Mouse (Mus musculus) heart, embryonic 16.5 days (tissue): Measurements from ENCODE around the gene Cetn3. TPM values are rescaled to one million over a fixed set of nuclear protein-coding genes. Genes with fewer than 3 reads are reported as not detected.

Source experiments
- ATAC-seq: fragments of 200-750 bp; cut with Nextera tagmentation; replicated peaks from 2 replicates; pipeline ENCODE4 v1.8.0; 2017; ENCODE audit warnings: moderate number of reproducible peaks; ENCODE audit not compliant: insufficient read depth, low FRiP score; ENCODE audit errors: extremely low read depth
- H3K27ac ChIP-seq: fragments of 300-500 bp; sonication (generic); 2 replicates; pipeline ENCODE4 v1.5.1; 2014; ENCODE audit warnings: mild to moderate bottlenecking, low read length, control low read depth, moderate library complexity
- H3K27me3 ChIP-seq: fragments of 300-500 bp; sonication (generic); 2 replicates; pipeline ENCODE4 v1.6.1; 2014; ENCODE audit warnings: low read length, mixed read lengths; ENCODE audit not compliant: control insufficient read depth, insufficient read depth
- H3K36me3 ChIP-seq: fragments of 300-500 bp; sonication (generic); 2 replicates; pipeline ENCODE4 v1.6.1; 2014; ENCODE audit not compliant: control insufficient read depth, insufficient read depth
- H3K4me1 ChIP-seq: fragments of 300-500 bp; sonication (generic); 2 replicates; pipeline ENCODE4 v1.6.1; 2014; ENCODE audit warnings: low read length, mixed read lengths; ENCODE audit not compliant: control insufficient read depth, insufficient read depth
- H3K4me2 ChIP-seq: fragments of 300-500 bp; sonication (generic); 2 replicates; pipeline ENCODE4 v1.6.1; 2014; ENCODE audit warnings: low read depth, mild to moderate bottlenecking, control low read depth, low read length
- H3K4me3 ChIP-seq: fragments of 300-500 bp; sonication (generic); 2 replicates; pipeline ENCODE4 v1.5.1; 2014; ENCODE audit warnings: mild to moderate bottlenecking, control low read depth, low read length
- H3K9ac ChIP-seq: fragments of 300-500 bp; sonication (generic); 2 replicates; pipeline ENCODE4 v1.6.1; 2014; ENCODE audit warnings: low read length, control low read depth
- H3K9me3 ChIP-seq: fragments of 300-500 bp; sonication (generic); replicated peaks from 2 replicates; pipeline ENCODE4 v1.6.1; 2016; ENCODE audit warnings: low read length; ENCODE audit not compliant: control insufficient read depth
- WGBS: fragments of 180-500 bp; shearing (Covaris S2); extraction: QIAGEN DNeasy Blood & Tissue Kit; methylation state at CpG from one replicate; pipeline ENCODE4 v1.1.7; 2014; 5-methylcytosine and 5-hydroxymethylcytosine counted together
- polyA plus RNA-seq: library from polyadenylated mRNA; unstranded; fragments of >200 nt; fragmentation: Nextera tagmentation; extraction: Ambion mirVana; gene quantifications from 2 replicates; pipeline ENCODE4 v1.2.1, GENCODE M21; 2015

The Cetn3 gene
- polyA plus RNA-seq, 1 experiment from 2014 or later = 198 TPM

DNA sequence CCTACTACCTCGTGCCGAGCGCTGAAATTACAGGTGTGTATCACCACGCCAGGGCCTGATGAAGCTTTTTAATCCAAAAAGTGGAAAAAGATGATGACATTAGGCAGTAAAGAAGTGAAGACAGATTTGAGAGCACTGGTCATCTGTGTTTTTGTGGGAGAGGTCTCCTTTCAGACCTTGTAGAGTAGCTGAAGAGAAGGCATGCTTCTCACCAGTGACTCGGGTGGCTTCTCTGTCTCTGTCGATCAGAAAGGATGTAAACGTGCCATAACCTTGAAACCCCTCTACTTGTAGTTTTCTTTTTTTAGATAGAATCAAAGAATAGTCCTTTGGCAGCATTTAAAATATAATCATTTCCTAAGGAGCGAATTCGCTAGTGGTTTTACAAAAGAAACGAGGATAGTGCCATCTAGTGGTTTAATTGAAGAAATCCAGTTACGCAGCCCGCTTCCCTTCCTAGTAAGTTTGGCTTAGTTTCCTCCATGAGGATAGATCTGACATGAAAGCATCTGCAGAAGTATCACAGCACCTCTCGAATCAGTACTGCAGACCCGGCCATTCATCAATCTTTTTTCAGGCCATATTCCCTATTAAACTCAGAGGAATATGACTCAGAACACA lies 21.2 kb upstream of the Cetn3 start:
- no peak for ATAC-seq
- 31% methylated on average over 14 of the region's 14 CpGs for WGBS
- Histone ChIP-seq H3K4me3 (no peak overlapping the region), H3K27ac (no peak overlapping the region), H3K9ac (no peak overlapping the region), H3K36me3 (no peaks in the 10 kb centered on the region), H3K4me2 (no peak overlapping the region), H3K9me3 (no peaks in the 10 kb centered on the region), H3K27me3 (no peaks in the 10 kb centered on the region), H3K4me1 (no peaks in the 10 kb centered on the region)

DNA sequence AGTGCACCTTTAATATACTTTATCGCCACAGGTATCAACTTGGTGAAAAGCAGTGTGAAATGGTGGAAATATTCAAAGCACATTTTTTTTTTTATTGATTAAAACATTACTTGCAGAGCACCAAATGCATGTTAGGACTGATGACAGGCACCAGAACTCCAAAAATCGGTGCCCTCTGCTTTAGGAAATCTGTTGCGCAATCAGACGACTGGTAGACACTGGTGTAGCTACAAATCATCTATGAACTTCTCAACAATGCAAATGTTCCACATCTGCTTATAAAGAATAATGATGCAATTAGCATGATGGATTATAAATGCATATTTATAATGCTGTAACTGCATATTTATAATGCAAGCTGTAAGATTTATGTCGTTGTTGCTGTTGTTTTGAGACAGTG lies 18.7 kb upstream of the Cetn3 start:
- Histone ChIP-seq H3K27me3 (no peaks in the 10 kb centered on the region), H3K4me2 (no peak overlapping the region), H3K4me3 (no peak overlapping the region), H3K9ac (no peak overlapping the region), H3K36me3 (no peaks in the 10 kb centered on the region), H3K9me3 (no peaks in the 10 kb centered on the region), H3K4me1 (no peaks in the 10 kb centered on the region), H3K27ac (no peak overlapping the region)
- WGBS = 80% methylated on average over 5 of the region's 5 CpGs
- ATAC-seq = no peak

DNA sequence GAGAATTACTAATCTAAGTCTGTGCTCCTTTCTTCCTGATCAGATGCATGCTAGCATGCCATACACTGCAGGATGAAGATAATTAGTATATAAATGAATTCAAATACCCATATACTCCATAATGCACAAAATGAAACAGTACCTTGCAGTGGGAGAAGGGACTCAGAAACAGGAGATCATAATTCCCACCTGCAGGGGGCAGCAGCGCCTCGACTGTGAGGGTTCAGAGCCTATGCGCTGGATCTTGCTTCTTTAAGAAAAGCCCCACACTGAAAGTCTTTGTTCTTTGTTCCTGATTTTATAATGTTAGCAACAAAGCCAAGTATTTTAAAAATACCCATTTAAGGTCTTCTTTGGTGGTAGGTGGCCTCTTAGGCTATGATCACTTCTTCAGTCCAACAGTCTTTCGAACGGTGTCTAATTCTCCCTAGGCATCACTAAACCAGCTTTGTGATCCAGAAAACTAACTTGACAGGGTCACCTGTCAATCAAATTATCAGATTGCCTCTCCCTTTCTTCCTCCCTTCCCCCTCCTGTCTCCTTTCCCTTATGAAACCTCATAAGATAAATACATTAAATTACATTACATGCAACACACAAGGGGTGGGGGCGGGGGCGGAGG lies 15.7 kb upstream of the Cetn3 start:
- Histone ChIP-seq H3K4me2 (no peak overlapping the region), H3K4me1 (no peaks in the 10 kb centered on the region), H3K4me3 (no peak overlapping the region), H3K27ac (no peak overlapping the region), H3K36me3 (no peaks in the 10 kb centered on the region), H3K9ac (no peak overlapping the region), H3K27me3 (no peaks in the 10 kb centered on the region), H3K9me3 (no peaks in the 10 kb centered on the region)
- WGBS = 81% methylated on average over 7 of the region's 7 CpGs
- ATAC-seq = no peak

DNA sequence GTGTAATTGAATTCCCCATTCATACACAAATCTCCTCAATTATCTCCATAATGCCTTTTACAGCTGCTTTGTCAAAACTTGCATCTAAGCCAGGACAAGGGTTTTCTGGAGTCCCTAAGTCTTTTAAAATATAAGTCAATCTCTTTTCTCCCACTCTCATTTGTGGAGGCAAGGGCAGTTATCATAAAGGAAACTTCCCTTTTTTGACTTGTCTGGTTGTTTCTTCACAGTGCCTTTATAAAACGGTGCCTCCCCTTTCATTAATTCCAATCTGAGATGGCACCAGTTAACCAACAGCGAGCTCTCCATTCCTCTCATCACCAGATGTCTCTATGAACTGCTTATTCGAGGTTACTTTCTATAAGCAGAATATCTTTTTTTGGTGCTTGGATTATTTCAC lies 6.7 kb upstream of the Cetn3 start:
- no peaks in the 10 kb centered on the region for H3K27me3 ChIP-seq
- no peaks in the 10 kb centered on the region for H3K9me3 ChIP-seq
- H3K9ac ChIP-seq = no peak overlapping the region
- no peak for ATAC-seq
- no peaks in the 10 kb centered on the region for H3K4me1 ChIP-seq
- H3K4me2 ChIP-seq = no peak overlapping the region
- H3K36me3 ChIP-seq = no peaks in the 10 kb centered on the region
- no peak overlapping the region for H3K4me3 ChIP-seq
- WGBS = 79% methylated on average over 3 of the region's 3 CpGs
- no peak overlapping the region for H3K27ac ChIP-seq

DNA sequence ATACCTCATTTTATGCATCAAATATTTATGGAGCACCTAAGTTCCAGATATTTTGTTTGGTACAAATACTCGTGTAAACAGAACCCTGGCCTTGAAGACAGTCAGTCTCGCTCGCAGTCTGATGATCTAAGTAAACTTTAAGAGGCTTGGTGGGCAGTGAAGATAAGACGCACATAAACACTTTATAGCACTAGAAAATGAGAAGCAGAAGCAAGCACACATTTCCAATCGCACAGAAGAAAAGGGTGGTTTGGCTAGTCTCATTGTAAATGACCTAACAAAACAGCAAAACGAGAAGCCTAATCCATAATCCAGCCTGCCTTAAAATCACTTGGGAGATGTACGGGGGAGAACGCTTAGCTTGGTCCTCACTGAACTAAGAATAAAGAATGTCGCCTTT lies 402 bp upstream of the Cetn3 start:
- H3K4me3 ChIP-seq = peak overlapping the region; percentile 87

DNA sequence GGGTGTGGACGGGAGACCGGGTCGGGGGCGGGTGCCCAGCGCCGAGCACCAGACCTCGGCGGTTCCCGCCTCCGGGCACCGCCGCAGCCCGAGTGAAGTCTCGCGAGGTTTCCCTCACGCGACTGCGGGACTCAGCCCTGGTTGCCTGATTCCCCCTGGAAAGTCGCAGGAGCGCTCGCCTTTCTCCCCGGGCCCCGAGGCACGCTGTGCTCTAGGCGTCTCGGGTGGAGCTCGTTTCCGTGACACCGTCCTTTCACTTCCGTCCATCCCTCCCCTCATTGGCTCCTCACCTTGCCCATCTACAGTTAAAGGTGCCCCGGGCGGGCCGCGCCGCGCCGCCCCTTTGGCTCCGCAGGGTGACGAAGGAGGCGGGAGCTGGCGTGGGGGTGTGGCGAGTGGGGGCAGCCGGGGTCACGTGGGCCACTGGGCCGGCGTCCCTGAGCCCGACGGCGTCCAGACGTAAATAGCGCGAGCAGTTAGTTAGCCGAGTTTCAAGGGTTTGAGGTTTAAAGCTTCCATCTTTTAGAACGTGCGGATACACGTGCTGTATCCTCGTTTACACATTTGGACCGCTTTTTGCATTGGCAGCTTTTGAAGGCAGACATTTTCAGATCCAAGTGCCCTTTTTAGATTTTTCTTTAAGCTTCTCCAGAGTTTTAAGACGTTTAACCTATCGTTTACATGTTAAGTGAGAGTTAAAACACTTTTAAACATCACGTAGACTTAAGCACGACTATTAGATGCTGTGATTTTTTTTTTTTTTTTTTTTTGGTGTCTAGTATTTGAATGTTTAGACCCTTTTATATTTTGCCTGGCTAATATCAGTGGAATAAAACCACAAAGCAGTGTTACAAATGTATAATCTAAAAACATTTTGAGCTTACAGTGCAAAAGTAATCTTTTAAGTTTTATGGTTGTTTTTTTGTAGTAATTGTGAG lies 797 bp downstream of the Cetn3 start:
- Histone ChIP-seq H3K36me3 (peaks cover 5% of the 10 kb centered on the region), H3K9ac (peak overlapping the region; percentile 94), H3K4me2 (peak overlapping the region; percentile 64), H3K4me3 (peak overlapping the region; percentile 87), H3K27ac (peak overlapping the region; percentile 99), H3K9me3 (no peaks in the 10 kb centered on the region), H3K27me3 (no peaks in the 10 kb centered on the region), H3K4me1 (peaks cover 11% of the 10 kb centered on the region)
- peak; percentile 98 for ATAC-seq
- WGBS = under 1% methylated on average over 62 of the region's 62 CpGs

More for the DNA sequence above, 402 bp upstream of the Cetn3 start:
- Histone ChIP-seq H3K36me3 (no peaks in the 10 kb centered on the region), H3K27me3 (no peaks in the 10 kb centered on the region), H3K9ac (peak overlapping the region; percentile 94), H3K4me2 (peak overlapping the region; percentile 83), H3K27ac (peak overlapping the region; percentile 66), H3K9me3 (no peaks in the 10 kb centered on the region), H3K4me1 (peaks cover 11% of the 10 kb centered on the region)
- WGBS = 35% methylated on average over 9 of the region's 9 CpGs
- ATAC-seq = no peak

DNA sequence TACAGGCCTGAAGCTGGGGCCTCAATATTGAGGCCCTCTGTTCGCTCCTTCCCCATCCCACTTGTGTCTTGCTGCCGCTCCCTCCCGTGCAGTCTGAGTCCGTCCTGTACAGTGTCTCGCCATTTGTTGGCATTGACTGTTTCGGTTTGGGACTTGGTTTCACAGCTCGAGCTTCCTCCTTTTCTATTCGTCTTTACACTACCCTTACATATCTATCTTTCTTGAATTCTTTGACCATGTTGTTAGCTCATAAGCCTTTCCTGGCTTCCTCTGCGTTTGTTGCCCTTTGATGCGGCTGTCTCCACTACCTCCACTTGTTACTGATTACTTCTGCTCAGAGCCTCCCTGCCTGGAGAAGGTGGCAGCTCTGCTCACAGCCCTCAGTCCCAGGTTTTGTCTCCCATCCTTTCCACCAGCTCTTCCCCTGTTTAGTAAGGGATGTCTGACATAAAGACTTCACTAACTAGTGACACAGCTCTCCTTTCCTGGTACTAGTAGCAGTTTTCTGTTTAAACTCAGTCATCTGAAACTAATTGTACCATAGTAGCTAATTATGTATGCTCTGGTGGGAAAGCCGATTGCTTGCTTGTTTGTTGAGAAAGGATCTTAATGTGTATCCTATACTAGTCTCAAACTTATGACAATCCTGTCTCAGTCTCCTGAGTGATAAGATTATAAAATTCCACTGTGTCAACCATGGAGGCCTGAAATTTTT lies 3.0 kb downstream of the Cetn3 start:
- Histone ChIP-seq H3K9ac (no peak overlapping the region; the same call in 1 of the 2 replicates), H3K4me2 (no peak overlapping the region), H3K4me1 (peaks cover 11% of the 10 kb centered on the region), H3K4me3 (no peak overlapping the region), H3K36me3 (peaks cover 12% of the 10 kb centered on the region), H3K27ac (no peak overlapping the region), H3K27me3 (no peaks in the 10 kb centered on the region), H3K9me3 (no peaks in the 10 kb centered on the region)
- WGBS = 70% methylated on average over 11 of the region's 11 CpGs
- ATAC-seq = no peak

DNA sequence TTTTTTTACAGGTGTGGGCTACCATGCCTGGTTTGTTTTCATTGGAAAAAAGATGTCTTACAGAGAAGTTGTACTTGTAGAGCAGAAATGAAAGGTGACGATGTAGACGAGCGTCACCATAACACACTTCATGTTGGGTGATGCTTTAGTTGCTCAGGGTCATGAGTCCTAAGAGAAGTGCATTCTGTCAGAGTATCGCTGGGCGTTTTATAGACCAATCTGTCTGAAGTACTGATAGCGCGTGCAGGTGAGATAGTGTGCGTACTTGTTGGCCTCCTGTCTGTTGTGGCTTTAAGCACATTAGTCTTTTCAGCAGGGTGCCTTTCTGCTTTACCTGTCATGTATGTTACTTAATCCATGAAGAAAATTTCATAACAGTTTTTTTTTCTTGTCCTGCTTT lies 7.3 kb downstream of the Cetn3 start:
- peaks cover 19% of the 10 kb centered on the region for H3K36me3 ChIP-seq
- no peaks in the 10 kb centered on the region for H3K9me3 ChIP-seq
- no peak overlapping the region for H3K4me3 ChIP-seq
- WGBS = 85% methylated on average over 8 of the region's 8 CpGs
- no peak overlapping the region for H3K27ac ChIP-seq
- no peak for ATAC-seq
- no peak overlapping the region for H3K4me2 ChIP-seq
- H3K9ac ChIP-seq = no peak overlapping the region
- H3K4me1 ChIP-seq = peaks cover 9% of the 10 kb centered on the region
- H3K27me3 ChIP-seq = no peaks in the 10 kb centered on the region
